Mouse (Mus musculus): ENCODE measurements around the gene Hykk. TPM values are rescaled to one million over a fixed set of nuclear protein-coding genes. Genes with fewer than 3 reads are reported as not detected.

The Hykk gene
- total and polyA plus RNA-seq, 3 experiments: 0.16 TPM; not detected in 2

GRCm38 (mm10) chr9:54961059-54961458 lies 44.0 kb downstream of the Hykk start:
- ATAC-seq (ENCODE audit: extremely low read depth, insufficient number of reproducible peaks, low FRiP score, poor library complexity, severe bottlenecking): no peak
- H3K4me1 ChIP-seq (ENCODE audit: insufficient read depth, low read depth, low read length): no peaks in the 10 kb centered on the region

GRCm38 (mm10) chr9:54963669-54964068 lies 46.6 kb downstream of the Hykk start:
- H3K4me3 ChIP-seq (ENCODE audit: low read depth, low read length): no peak overlapping the region
- no peaks in the 10 kb centered on the region for H3K4me1 ChIP-seq (ENCODE audit: insufficient read depth, low read depth, low read length)
- ATAC-seq (ENCODE audit: extremely low read depth, insufficient number of reproducible peaks, low FRiP score, poor library complexity, severe bottlenecking): no peak
- no peak for TF ChIP-seq POLR2AphosphoS5 (IDR thresholded peaks at IDR 0.05; ENCODE audit: insufficient replicate concordance, low read depth, low read length)
- no peak for TF ChIP-seq GATA1 (IDR thresholded peaks at IDR 0.05; ENCODE audit: borderline replicate concordance, low read length)
- no peak for DNase-seq (ENCODE audit: low spot score)
- H3K27me3 ChIP-seq (ENCODE audit: insufficient read depth, low read length): 0 out of 2 replicates have a peak, but pooled peaks cover 4% of the 10 kb centered on the region
- H3K9me3 ChIP-seq (replicated peaks): peaks cover 10% of the 10 kb centered on the region
- H3K36me3 ChIP-seq (replicated peaks): peaks cover 22% of the 10 kb centered on the region

More at GRCm38 (mm10) chr9:54961059-54961458, 44.0 kb downstream of the Hykk start:
- no peak for TF ChIP-seq POLR2AphosphoS5 (IDR thresholded peaks at IDR 0.05; ENCODE audit: insufficient replicate concordance, low read depth, low read length)
- no peak for TF ChIP-seq TAL1 (conservative IDR thresholded peaks at IDR 0.05; ENCODE audit: low read depth, low read length)
- Histone ChIP-seq H3K4me3 (ENCODE audit: low read depth, low read length) (no peak overlapping the region), H3K27me3 (ENCODE audit: insufficient read depth, low read length) (0 out of 2 replicates have a peak, but pooled peaks cover 4% of the 10 kb centered on the region), H3K36me3 (replicated peaks) (peaks cover 47% of the 10 kb centered on the region), H3K9me3 (replicated peaks) (peaks cover 7% of the 10 kb centered on the region)
- DNase-seq (ENCODE audit: low spot score): no peak

- H3K4me3 ChIP-seq (ENCODE audit: low read depth, low read length): no peak overlapping the region
- DNase-seq (ENCODE audit: low spot score): no peak
- no peaks in the 10 kb centered on the region for H3K36me3 ChIP-seq (replicated peaks)
- H3K27me3 ChIP-seq (ENCODE audit: insufficient read depth, low read length): peaks cover 11% of the 10 kb centered on the region
- TF ChIP-seq POLR2AphosphoS5 (IDR thresholded peaks at IDR 0.05; ENCODE audit: insufficient replicate concordance, low read depth, low read length) (no peak), GATA2 (IDR thresholded peaks at IDR 0.05; ENCODE audit: borderline replicate concordance, low read depth, low read length) (no peak), CTCF (IDR thresholded peaks at IDR 0.05; ENCODE audit: low read depth, low read length) (no peak), GATA1 (IDR thresholded peaks at IDR 0.05; ENCODE audit: borderline replicate concordance, low read length) (no peak), TAL1 (conservative IDR thresholded peaks at IDR 0.05; ENCODE audit: low read depth, low read length) (no peak)
- 0 out of 2 replicates have a peak, but pooled peaks cover 2% of the 10 kb centered on the region for H3K9me3 ChIP-seq (replicated peaks)
- ATAC-seq (ENCODE audit: extremely low read depth, insufficient number of reproducible peaks, low FRiP score, poor library complexity, severe bottlenecking): no peak
- H3K4me1 ChIP-seq (ENCODE audit: insufficient read depth, low read depth, low read length): peaks cover 10% of the 10 kb centered on the region; the same call in 1 of the 2 replicates
Measured at GRCm38 (mm10) chr9:54969972-54970637, 53.0 kb downstream of the Hykk start.

GRCm38 (mm10) chr9:54980674-54981073 lies 63.6 kb downstream of the Hykk start, which contains the start of gene Chrna5:
Gene Chrna5, plus strand, starts transcription at chr9:54980880.
- peak within 1 kb of the TSS; percentile 72 for H3K4me3 ChIP-seq (ENCODE audit: low read depth, low read length)
- peaks cover 19% of the 10 kb centered on the region for H3K4me1 ChIP-seq (ENCODE audit: insufficient read depth, low read depth, low read length)
- ATAC-seq (ENCODE audit: extremely low read depth, insufficient number of reproducible peaks, low FRiP score, poor library complexity, severe bottlenecking): no peak
- TF ChIP-seq TAL1 (conservative IDR thresholded peaks at IDR 0.05; ENCODE audit: low read depth, low read length): no peak
- TF ChIP-seq CTCF (IDR thresholded peaks at IDR 0.05; ENCODE audit: low read depth, low read length): no peak
- TF ChIP-seq GATA1 (IDR thresholded peaks at IDR 0.05; ENCODE audit: borderline replicate concordance, low read length): no peak
- no peak for TF ChIP-seq POLR2AphosphoS5 (IDR thresholded peaks at IDR 0.05; ENCODE audit: insufficient replicate concordance, low read depth, low read length)
- no peak for TF ChIP-seq GATA2 (IDR thresholded peaks at IDR 0.05; ENCODE audit: borderline replicate concordance, low read depth, low read length)
- H3K9me3 ChIP-seq (replicated peaks): no peaks in the 10 kb centered on the region; the same call in 1 of the 2 replicates
- no peaks in the 10 kb centered on the region for H3K36me3 ChIP-seq (replicated peaks)
- no peak for DNase-seq (ENCODE audit: low spot score)
- peaks cover 52% of the 10 kb centered on the region for H3K27me3 ChIP-seq (ENCODE audit: insufficient read depth, low read length)

- ATAC-seq (ENCODE audit: extremely low read depth, insufficient number of reproducible peaks, low FRiP score, poor library complexity, severe bottlenecking) (no peak), DNase-seq (ENCODE audit: low spot score) (peak; percentile 8)
- peak overlapping the region; percentile 72 for H3K4me3 ChIP-seq (ENCODE audit: low read depth, low read length)
- H3K27me3 ChIP-seq (ENCODE audit: insufficient read depth, low read length): peaks cover 49% of the 10 kb centered on the region
- TF ChIP-seq CTCF (IDR thresholded peaks at IDR 0.05; ENCODE audit: low read depth, low read length) (no peak), GATA1 (IDR thresholded peaks at IDR 0.05; ENCODE audit: borderline replicate concordance, low read length) (no peak), TAL1 (conservative IDR thresholded peaks at IDR 0.05; ENCODE audit: low read depth, low read length) (no peak), POLR2AphosphoS5 (IDR thresholded peaks at IDR 0.05; ENCODE audit: insufficient replicate concordance, low read depth, low read length) (no peak), GATA2 (IDR thresholded peaks at IDR 0.05; ENCODE audit: borderline replicate concordance, low read depth, low read length) (no peak)
- H3K36me3 ChIP-seq (replicated peaks): no peaks in the 10 kb centered on the region
- H3K4me1 ChIP-seq (ENCODE audit: insufficient read depth, low read depth, low read length): peaks cover 19% of the 10 kb centered on the region
- H3K9me3 ChIP-seq (replicated peaks): no peaks in the 10 kb centered on the region; the same call in 1 of the 2 replicates
Measured at GRCm38 (mm10) chr9:54981291-54982191, 64.5 kb downstream of the Hykk start.

GRCm38 (mm10) chr9:54982401-54982800 lies 65.3 kb downstream of the Hykk start:
- H3K36me3 ChIP-seq (replicated peaks): no peaks in the 10 kb centered on the region
- no peak overlapping the region; the same call in 1 of the 2 replicates for H3K4me3 ChIP-seq (ENCODE audit: low read depth, low read length)
- TF ChIP-seq POLR2AphosphoS5 (IDR thresholded peaks at IDR 0.05; ENCODE audit: insufficient replicate concordance, low read depth, low read length) (no peak), GATA1 (IDR thresholded peaks at IDR 0.05; ENCODE audit: borderline replicate concordance, low read length) (no peak), CTCF (IDR thresholded peaks at IDR 0.05; ENCODE audit: low read depth, low read length) (no peak), TAL1 (conservative IDR thresholded peaks at IDR 0.05; ENCODE audit: low read depth, low read length) (no peak)
- no peak for ATAC-seq (ENCODE audit: extremely low read depth, insufficient number of reproducible peaks, low FRiP score, poor library complexity, severe bottlenecking)
- H3K27me3 ChIP-seq (ENCODE audit: insufficient read depth, low read length): peaks cover 49% of the 10 kb centered on the region
- DNase-seq (ENCODE audit: low spot score): no peak
- peaks cover 19% of the 10 kb centered on the region for H3K4me1 ChIP-seq (ENCODE audit: insufficient read depth, low read depth, low read length)
- H3K9me3 ChIP-seq (replicated peaks): no peaks in the 10 kb centered on the region; the same call in 1 of the 2 replicates

Data from G1E (cell line).